Mouse (Mus musculus) ES-Bruce4 (cell line): ENCODE results near the gene Hmgcs1. TPM values are rescaled to one million over a fixed set of nuclear protein-coding genes. Genes with fewer than 3 reads are reported as not detected.

Experiments
- H3K27ac ChIP-seq: 2 replicates; pipeline ENCODE4 v1.5.1; 2012; ENCODE audit warnings: low read length, inconsistent platforms; ENCODE audit not compliant: insufficient read depth
- H3K27me3 ChIP-seq: 2 replicates; pipeline ENCODE4 v1.6.1; 2012; ENCODE audit warnings: mild to moderate bottlenecking, low read length, inconsistent platforms; ENCODE audit not compliant: control insufficient read depth, poor library complexity, insufficient read depth, severe bottlenecking
- H3K36me3 ChIP-seq: 2 replicates; pipeline ENCODE4 v1.6.1; 2012; ENCODE audit warnings: inconsistent platforms, mild to moderate bottlenecking, low read length, moderate library complexity; ENCODE audit not compliant: control insufficient read depth, poor library complexity, insufficient read depth, severe bottlenecking
- H3K4me1 ChIP-seq: one replicate; pipeline ENCODE4 v1.8.1; 2011; ENCODE audit warnings: low read length; ENCODE audit not compliant: control insufficient read depth, insufficient read depth
- H3K4me3 ChIP-seq: 2 replicates; pipeline ENCODE4 v1.5.1; 2011; ENCODE audit warnings: low read depth, mild to moderate bottlenecking, low read length
- H3K9ac ChIP-seq: 2 replicates; pipeline ENCODE4 v1.6.1; 2012; ENCODE audit warnings: low read depth, mild to moderate bottlenecking, inconsistent platforms; ENCODE audit not compliant: poor library complexity, severe bottlenecking
- H3K9me3 ChIP-seq: replicated peaks from 2 replicates; pipeline ENCODE4 v1.6.1; 2012; ENCODE audit warnings: mild to moderate bottlenecking, low read length, inconsistent platforms; ENCODE audit not compliant: control insufficient read depth, poor library complexity, insufficient read depth, severe bottlenecking
- CTCF ChIP-seq: IDR thresholded peaks from one replicate; pipeline ENCODE4 v1.8.1; 2011; ENCODE audit warnings: low read depth, low read length
- EP300 ChIP-seq: IDR thresholded peaks from 2 replicates; pipeline ENCODE4 v1.6.1; 2011; ENCODE audit warnings: low read depth, low read length; ENCODE audit not compliant: insufficient read depth
- POLR2A ChIP-seq: IDR thresholded peaks from one replicate; pipeline ENCODE4 v1.8.1; 2011; ENCODE audit warnings: low read length; ENCODE audit not compliant: insufficient read depth
- polyA plus RNA-seq: library from polyadenylated mRNA; stranded (reverse); fragments of >200 nt; gene quantifications from 2 replicates; pipeline ENCODE4 v1.2.4, GENCODE M21; 2011; ENCODE audit warnings: low read depth; ENCODE audit not compliant: missing spikeins, insufficient read depth, insufficient read length

The Hmgcs1 gene
- polyA plus RNA-seq, 1 experiment: 300 TPM

GRCm38 (mm10) chr13:119713821-119714220 is 23.6 kb downstream of the Hmgcs1 start:
- H3K4me1 ChIP-seq: no peaks in the 10 kb centered on the region
- no peak overlapping the region for H3K9ac ChIP-seq
- no peak overlapping the region for H3K4me3 ChIP-seq
- peaks cover 6% of the 10 kb centered on the region for H3K36me3 ChIP-seq
- no peak overlapping the region for H3K27ac ChIP-seq
- H3K27me3 ChIP-seq: no peaks in the 10 kb centered on the region
- no peaks in the 10 kb centered on the region for H3K9me3 ChIP-seq
- TF ChIP-seq EP300: no peak
- no peak for TF ChIP-seq POLR2A
- TF ChIP-seq CTCF: no peak

DNA sequence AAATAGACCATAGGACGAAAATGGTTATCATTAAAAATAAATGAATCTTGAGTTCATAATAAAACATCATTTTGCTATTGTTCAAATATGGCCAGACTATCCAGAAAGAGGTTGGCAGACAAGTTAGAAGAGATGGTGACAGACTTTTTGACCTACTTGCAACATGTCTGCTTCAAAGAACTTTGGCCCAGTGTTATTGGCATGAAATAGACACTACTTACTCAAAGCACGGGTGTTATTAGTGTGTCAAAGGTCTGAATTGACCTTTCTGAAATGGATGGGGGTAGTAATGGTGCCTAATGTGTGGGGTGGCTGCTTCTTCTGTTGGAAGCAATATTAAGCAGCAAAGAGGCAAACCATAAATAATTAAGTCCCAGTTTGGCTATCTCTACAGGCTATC is 25.9 kb downstream of the Hmgcs1 start:
- Histone ChIP-seq H3K9me3 (no peaks in the 10 kb centered on the region), H3K36me3 (no peaks in the 10 kb centered on the region), H3K4me1 (no peaks in the 10 kb centered on the region), H3K27ac (no peak overlapping the region), H3K27me3 (no peaks in the 10 kb centered on the region), H3K4me3 (no peak overlapping the region), H3K9ac (no peak overlapping the region)
- TF ChIP-seq CTCF (no peak), POLR2A (no peak), EP300 (no peak)

DNA sequence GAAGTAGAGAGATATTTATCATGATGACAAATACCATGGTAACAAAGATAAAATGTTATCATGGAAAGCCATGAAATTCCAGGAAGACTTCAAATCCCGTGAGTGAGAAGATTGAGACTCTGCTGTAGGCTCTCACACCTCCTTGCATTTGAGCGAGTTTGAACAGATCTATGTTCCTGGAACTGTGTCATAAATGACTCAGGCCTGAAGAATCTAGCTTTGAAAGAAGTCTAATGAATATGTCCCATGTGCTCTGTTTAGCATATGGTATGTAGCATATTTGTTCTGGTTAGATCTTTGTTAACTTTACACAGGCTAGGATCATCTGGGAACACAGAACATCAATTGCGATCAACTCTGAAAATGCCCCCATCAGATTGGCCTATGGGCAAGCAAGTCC is 32.3 kb downstream of the Hmgcs1 start:
- H3K4me1 ChIP-seq: no peaks in the 10 kb centered on the region
- no peak overlapping the region for H3K4me3 ChIP-seq
- H3K9me3 ChIP-seq: no peaks in the 10 kb centered on the region
- no peak overlapping the region for H3K27ac ChIP-seq
- H3K36me3 ChIP-seq: no peaks in the 10 kb centered on the region
- no peaks in the 10 kb centered on the region for H3K27me3 ChIP-seq
- no peak overlapping the region for H3K9ac ChIP-seq
- no peak for TF ChIP-seq EP300

- H3K4me3 ChIP-seq: no peak overlapping the region
- no peak overlapping the region for H3K9ac ChIP-seq
- no peaks in the 10 kb centered on the region for H3K36me3 ChIP-seq
- no peaks in the 10 kb centered on the region for H3K9me3 ChIP-seq
- H3K4me1 ChIP-seq: no peaks in the 10 kb centered on the region
- H3K27me3 ChIP-seq: no peaks in the 10 kb centered on the region
- no peak overlapping the region for H3K27ac ChIP-seq
- TF ChIP-seq POLR2A (no peak), CTCF (no peak)
Measured at GRCm38 (mm10) chr13:119723368-119723767, 33.2 kb downstream of the Hmgcs1 start.

- Histone ChIP-seq H3K9ac (no peak overlapping the region), H3K27me3 (no peaks in the 10 kb centered on the region), H3K36me3 (no peaks in the 10 kb centered on the region), H3K4me1 (no peaks in the 10 kb centered on the region), H3K9me3 (no peaks in the 10 kb centered on the region), H3K4me3 (no peak overlapping the region), H3K27ac (no peak overlapping the region)
- TF ChIP-seq EP300 (no peak), CTCF (no peak), POLR2A (no peak)
Measured at GRCm38 (mm10) chr13:119724541-119724940, 34.4 kb downstream of the Hmgcs1 start.

- Histone ChIP-seq H3K4me3 (no peak overlapping the region), H3K4me1 (no peaks in the 10 kb centered on the region), H3K36me3 (no peaks in the 10 kb centered on the region), H3K9me3 (no peaks in the 10 kb centered on the region), H3K9ac (no peak overlapping the region), H3K27ac (no peak overlapping the region), H3K27me3 (peaks cover 1% of the 10 kb centered on the region; the same call in 1 of the 2 replicates)
- TF ChIP-seq CTCF (no peak), EP300 (no peak)
Measured at GRCm38 (mm10) chr13:119727608-119728387, 37.6 kb downstream of the Hmgcs1 start.
